Mouse (Mus musculus): Measurements from ENCODE around the gene Cdcp1.

DNA sequence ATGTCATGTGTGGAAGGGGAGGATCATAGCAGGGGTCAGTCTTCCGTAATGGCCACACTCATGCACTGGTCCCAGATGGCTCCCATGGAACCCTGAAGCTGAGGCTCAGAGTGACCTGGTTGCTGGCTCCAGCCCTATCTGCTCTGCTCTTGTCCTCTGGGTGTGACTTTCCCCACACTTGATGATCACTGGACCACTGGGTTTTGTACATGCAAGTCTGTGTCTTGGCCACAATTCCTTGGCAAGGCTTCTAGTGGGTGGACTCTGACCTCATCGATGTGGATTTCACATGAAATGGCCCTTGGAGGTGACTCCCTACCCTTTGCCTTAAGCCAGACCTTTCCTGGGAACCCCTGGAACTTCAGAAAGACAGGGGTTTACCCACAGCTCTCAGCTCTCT lies 62.7 kb downstream of the Cdcp1 start:
- TF ChIP-seq CTCF (IDR thresholded peaks at IDR 0.05; ENCODE audit: borderline replicate concordance, insufficient read depth, low read length) = no peak
- no peak for TF ChIP-seq POLR2A (IDR thresholded peaks at IDR 0.05; ENCODE audit: low read depth, low read length)
